Mouse (Mus musculus): Measurements from ENCODE around the gene Olfr1129. TPM values are rescaled to one million over a fixed set of nuclear protein-coding genes. Genes with fewer than 3 reads are reported as not detected.

The Olfr1129 gene
- polyA plus RNA-seq (2014; fragmentation: Illumina TruSeq; extraction: RNeasy Lipid Tissue Mini Kit (QIAGEN cat#74804); ENCODE audit: low read depth, low replicate concordance): not detected

GRCm38 (mm10) chr2:87573602-87574001 is at the start of gene Olfr1129:
Gene Olfr1129, plus strand, starts transcription at chr2:87573902.

GRCm38 (mm10) chr2:87531496-87531895 is 42.2 kb upstream of the Olfr1129 start, which contains the start of gene Olfr153:
Gene Olfr153, plus strand, starts transcription at chr2:87531796.

GRCm38 (mm10) chr2:87545442-87545841 is 28.3 kb upstream of the Olfr1129 start, which contains the start of gene Olfr1128:
Gene Olfr1128, minus strand, starts transcription at chr2:87545542.

GRCm38 (mm10) chr2:87605912-87606311 is 32.2 kb downstream of the Olfr1129 start, which contains the start of gene Olfr1130:
Gene Olfr1130, plus strand, starts transcription at chr2:87606212.

GRCm38 (mm10) chr2:87626804-87627203 is 53.1 kb downstream of the Olfr1129 start, which contains the start of gene Olfr1131:
Gene Olfr1131, plus strand, starts transcription at chr2:87627104.

Other genes starting within 250 kb of the Olfr1129 start
- gene Olfr1120, start 219.1 kb upstream of the Olfr1129 start, polyA plus RNA-seq (2014; fragmentation: Illumina TruSeq; extraction: RNeasy Lipid Tissue Mini Kit (QIAGEN cat#74804); ENCODE audit: low read depth, low replicate concordance): not detected
- gene Olfr1121, start 204.0 kb upstream of the Olfr1129 start, polyA plus RNA-seq (2014; fragmentation: Illumina TruSeq; extraction: RNeasy Lipid Tissue Mini Kit (QIAGEN cat#74804); ENCODE audit: low read depth, low replicate concordance): not detected
- gene Olfr1122, start 188.1 kb upstream of the Olfr1129 start, polyA plus RNA-seq (2014; fragmentation: Illumina TruSeq; extraction: RNeasy Lipid Tissue Mini Kit (QIAGEN cat#74804); ENCODE audit: low read depth, low replicate concordance): not detected
- not detected for gene Olfr1123, start 157.3 kb upstream of the Olfr1129 start, polyA plus RNA-seq (2014; fragmentation: Illumina TruSeq; extraction: RNeasy Lipid Tissue Mini Kit (QIAGEN cat#74804); ENCODE audit: low read depth, low replicate concordance)
- gene Olfr1124, start 143.6 kb upstream of the Olfr1129 start, polyA plus RNA-seq (2014; fragmentation: Illumina TruSeq; extraction: RNeasy Lipid Tissue Mini Kit (QIAGEN cat#74804); ENCODE audit: low read depth, low replicate concordance): not detected
- gene Olfr1126, start 119.9 kb upstream of the Olfr1129 start, polyA plus RNA-seq (2014; fragmentation: Illumina TruSeq; extraction: RNeasy Lipid Tissue Mini Kit (QIAGEN cat#74804); ENCODE audit: low read depth, low replicate concordance): not detected
- not detected for gene Pramel7, start 76.8 kb upstream of the Olfr1129 start, polyA plus RNA-seq (2014; fragmentation: Illumina TruSeq; extraction: RNeasy Lipid Tissue Mini Kit (QIAGEN cat#74804); ENCODE audit: low read depth, low replicate concordance)
- gene Pramel6, start 67.3 kb upstream of the Olfr1129 start, polyA plus RNA-seq (2014; fragmentation: Illumina TruSeq; extraction: RNeasy Lipid Tissue Mini Kit (QIAGEN cat#74804); ENCODE audit: low read depth, low replicate concordance): not detected
- gene Olfr153, start 42.1 kb upstream of the Olfr1129 start, polyA plus RNA-seq (2014; fragmentation: Illumina TruSeq; extraction: RNeasy Lipid Tissue Mini Kit (QIAGEN cat#74804); ENCODE audit: low read depth, low replicate concordance): not detected
- gene Olfr1128, start 28.4 kb upstream of the Olfr1129 start, polyA plus RNA-seq (2014; fragmentation: Illumina TruSeq; extraction: RNeasy Lipid Tissue Mini Kit (QIAGEN cat#74804); ENCODE audit: low read depth, low replicate concordance): not detected
- gene Olfr1130, start 32.3 kb downstream of the Olfr1129 start, polyA plus RNA-seq (2014; fragmentation: Illumina TruSeq; extraction: RNeasy Lipid Tissue Mini Kit (QIAGEN cat#74804); ENCODE audit: low read depth, low replicate concordance): not detected
- not detected for gene Olfr1131, start 53.2 kb downstream of the Olfr1129 start, polyA plus RNA-seq (2014; fragmentation: Illumina TruSeq; extraction: RNeasy Lipid Tissue Mini Kit (QIAGEN cat#74804); ENCODE audit: low read depth, low replicate concordance)
- not detected for gene Olfr1132, start 63.6 kb downstream of the Olfr1129 start, polyA plus RNA-seq (2014; fragmentation: Illumina TruSeq; extraction: RNeasy Lipid Tissue Mini Kit (QIAGEN cat#74804); ENCODE audit: low read depth, low replicate concordance)
- not detected for gene Olfr1133, start 73.5 kb downstream of the Olfr1129 start, polyA plus RNA-seq (2014; fragmentation: Illumina TruSeq; extraction: RNeasy Lipid Tissue Mini Kit (QIAGEN cat#74804); ENCODE audit: low read depth, low replicate concordance)
- gene Olfr1134, start 84.6 kb downstream of the Olfr1129 start, polyA plus RNA-seq (2014; fragmentation: Illumina TruSeq; extraction: RNeasy Lipid Tissue Mini Kit (QIAGEN cat#74804); ENCODE audit: low read depth, low replicate concordance): not detected
- not detected for gene Olfr1135, start 99.8 kb downstream of the Olfr1129 start, polyA plus RNA-seq (2014; fragmentation: Illumina TruSeq; extraction: RNeasy Lipid Tissue Mini Kit (QIAGEN cat#74804); ENCODE audit: low read depth, low replicate concordance)
- not detected for gene Olfr1136, start 120.0 kb downstream of the Olfr1129 start, polyA plus RNA-seq (2014; fragmentation: Illumina TruSeq; extraction: RNeasy Lipid Tissue Mini Kit (QIAGEN cat#74804); ENCODE audit: low read depth, low replicate concordance)
- not detected for gene Olfr1137, start 139.3 kb downstream of the Olfr1129 start, polyA plus RNA-seq (2014; fragmentation: Illumina TruSeq; extraction: RNeasy Lipid Tissue Mini Kit (QIAGEN cat#74804); ENCODE audit: low read depth, low replicate concordance)
- not detected for gene Olfr1138, start 166.1 kb downstream of the Olfr1129 start, polyA plus RNA-seq (2014; fragmentation: Illumina TruSeq; extraction: RNeasy Lipid Tissue Mini Kit (QIAGEN cat#74804); ENCODE audit: low read depth, low replicate concordance)
- not detected for gene Olfr1140, start 169.8 kb downstream of the Olfr1129 start, polyA plus RNA-seq (2014; fragmentation: Illumina TruSeq; extraction: RNeasy Lipid Tissue Mini Kit (QIAGEN cat#74804); ENCODE audit: low read depth, low replicate concordance)
- gene Olfr1141, start 180.1 kb downstream of the Olfr1129 start, polyA plus RNA-seq (2014; fragmentation: Illumina TruSeq; extraction: RNeasy Lipid Tissue Mini Kit (QIAGEN cat#74804); ENCODE audit: low read depth, low replicate concordance): not detected
- not detected for gene Olfr152, start 205.6 kb downstream of the Olfr1129 start, polyA plus RNA-seq (2014; fragmentation: Illumina TruSeq; extraction: RNeasy Lipid Tissue Mini Kit (QIAGEN cat#74804); ENCODE audit: low read depth, low replicate concordance)
- gene Olfr1143, start 226.7 kb downstream of the Olfr1129 start, polyA plus RNA-seq (2014; fragmentation: Illumina TruSeq; extraction: RNeasy Lipid Tissue Mini Kit (QIAGEN cat#74804); ENCODE audit: low read depth, low replicate concordance): not detected
- gene Olfr1145, start 235.9 kb downstream of the Olfr1129 start, polyA plus RNA-seq (2014; fragmentation: Illumina TruSeq; extraction: RNeasy Lipid Tissue Mini Kit (QIAGEN cat#74804); ENCODE audit: low read depth, low replicate concordance): not detected